Mouse (Mus musculus): ENCODE results near the gene St3gal3.

The St3gal3 gene

GRCm38 (mm10) chr4:118089939-118090338, 44.8 kb downstream of the St3gal3 start:
- peak in 1 of 2 experiments; percentile 17 for DNase-seq (ENCODE audit: low spot score in 2 of 2)

DNA sequence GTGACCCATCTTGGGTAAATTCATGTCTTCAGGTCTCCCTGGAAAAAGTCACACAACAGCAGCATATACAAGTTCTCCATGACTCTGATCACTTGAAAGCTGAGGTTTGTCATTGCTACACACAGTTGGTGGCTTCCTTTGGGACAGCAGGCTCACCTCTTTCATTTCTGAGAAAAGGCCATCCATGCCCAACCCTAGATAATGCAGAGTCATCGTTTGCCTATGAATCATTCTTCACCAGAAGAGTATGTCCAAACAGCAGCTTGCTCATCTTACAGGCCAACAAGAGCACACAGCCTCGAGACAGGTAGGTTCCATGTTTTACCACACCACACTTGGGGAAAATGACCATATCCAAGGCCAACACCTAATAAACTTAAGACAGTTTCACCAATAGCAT, 45.9 kb downstream of the St3gal3 start:
- DNase-seq (ENCODE audit: low spot score in 2 of 2): no peak

DNA sequence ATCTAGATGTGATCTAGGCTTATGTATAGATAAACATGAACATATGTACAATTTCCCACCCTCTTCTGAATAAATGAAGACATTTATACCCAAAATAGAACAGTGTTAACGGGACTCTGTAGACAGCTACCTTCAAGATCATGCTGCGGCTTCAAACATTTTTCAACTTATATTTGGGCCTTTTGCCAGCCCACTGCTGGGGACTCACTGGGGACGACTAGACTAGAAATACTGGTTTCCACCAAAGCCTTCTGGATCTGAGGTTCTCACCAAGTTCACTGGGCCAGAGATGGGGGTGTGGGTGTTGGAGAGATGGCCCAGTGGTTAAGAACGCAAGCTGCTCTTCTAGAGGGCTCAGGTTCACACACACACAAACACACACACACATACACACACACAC, 49.7 kb downstream of the St3gal3 start:
- DNase-seq (ENCODE audit: low spot score in 2 of 2): no peak

- peak; percentile 82 to 92 for DNase-seq (ENCODE audit: low spot score in 2 of 2)
Measured at GRCm38 (mm10) chr4:118083217-118083951, 51.3 kb downstream of the St3gal3 start.

GRCm38 (mm10) chr4:118081608-118082331, 52.9 kb downstream of the St3gal3 start:
- DNase-seq (ENCODE audit: low spot score in 2 of 2): no peak

GRCm38 (mm10) chr4:118080481-118080880, 54.2 kb downstream of the St3gal3 start:
- no peak for DNase-seq (ENCODE audit: low spot score in 2 of 2)

GRCm38 (mm10) chr4:118079195-118079594, 55.5 kb downstream of the St3gal3 start:
- no peak for DNase-seq (ENCODE audit: low spot score in 2 of 2)

DNA sequence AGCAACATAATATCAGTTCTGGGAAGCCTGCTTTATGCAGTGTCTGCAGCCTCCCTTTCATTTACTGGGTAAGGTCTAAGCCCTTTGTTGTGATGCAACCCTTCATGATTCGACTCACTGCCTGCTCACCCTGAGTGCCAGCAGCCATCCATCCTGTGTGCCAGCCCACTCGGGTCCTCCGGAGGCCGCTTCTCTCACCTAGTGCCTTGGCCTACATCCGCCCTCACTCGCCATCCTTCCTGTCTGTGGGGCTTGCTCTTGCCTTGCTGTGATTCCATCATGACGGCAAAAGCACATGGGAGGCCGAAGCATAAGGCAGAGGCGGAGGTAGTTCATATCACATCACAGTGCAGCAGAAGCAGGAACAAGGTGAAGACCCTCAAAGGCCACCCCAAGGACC, 56.1 kb downstream of the St3gal3 start:
- no peak for DNase-seq (ENCODE audit: low spot score in 2 of 2)

DNA sequence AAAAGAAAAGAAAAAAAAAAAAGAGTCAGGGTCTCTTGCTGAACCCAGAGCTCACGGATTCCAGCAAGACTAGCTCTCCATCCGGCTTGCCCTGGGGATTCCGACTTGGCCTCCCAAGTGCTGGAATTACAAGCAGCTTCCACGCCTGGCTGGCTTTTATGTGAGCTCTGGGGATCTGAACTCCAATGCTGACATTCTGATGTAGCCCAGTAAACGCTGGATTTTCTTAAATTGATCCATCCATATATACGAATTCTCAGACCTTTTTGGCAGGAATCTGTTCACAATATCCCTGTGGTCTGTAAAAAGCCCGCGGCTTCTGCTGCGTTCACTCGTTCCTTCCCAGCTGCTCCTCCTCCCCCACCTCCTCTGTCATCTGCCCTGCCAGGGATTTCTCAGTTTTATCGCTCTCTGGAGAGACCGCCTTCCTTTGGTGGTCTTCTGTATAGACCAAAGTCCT, 57.4 kb downstream of the St3gal3 start:
- DNase-seq (ENCODE audit: low spot score in 2 of 2): no peak

- DNase-seq (ENCODE audit: low spot score in 2 of 2): no peak
Measured at GRCm38 (mm10) chr4:118076648-118077047, 58.1 kb downstream of the St3gal3 start.

- DNase-seq (ENCODE audit: low spot score in 2 of 2): no peak
Measured at GRCm38 (mm10) chr4:118075343-118075742, 59.4 kb downstream of the St3gal3 start.

- DNase-seq (ENCODE audit: low spot score in 2 of 2): no peak
Measured at GRCm38 (mm10) chr4:118074236-118074635, 60.5 kb downstream of the St3gal3 start.

- no peak for DNase-seq (ENCODE audit: low spot score in 2 of 2)
Measured at GRCm38 (mm10) chr4:118073128-118073527, 61.6 kb downstream of the St3gal3 start.

DNA sequence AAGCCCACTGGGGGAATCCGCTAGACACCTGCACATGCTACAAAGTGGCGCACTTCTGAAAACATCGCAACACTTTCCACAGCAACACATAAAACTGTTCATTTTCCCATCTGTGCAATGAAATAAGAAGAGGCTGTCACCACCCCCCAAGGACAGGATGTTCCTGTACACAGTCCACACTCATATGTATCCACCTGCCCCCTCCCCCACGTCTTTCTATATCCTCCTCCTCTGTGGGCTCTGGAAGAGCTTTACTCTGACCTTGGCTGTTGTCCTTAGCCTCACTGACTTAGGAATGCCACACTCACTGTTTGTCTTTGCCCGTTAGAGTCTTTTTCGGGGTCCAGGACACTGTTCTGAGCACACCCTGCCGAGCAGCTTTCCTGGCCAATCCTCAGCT, 62.8 kb downstream of the St3gal3 start:
- DNase-seq (ENCODE audit: low spot score in 2 of 2): no peak

DNA sequence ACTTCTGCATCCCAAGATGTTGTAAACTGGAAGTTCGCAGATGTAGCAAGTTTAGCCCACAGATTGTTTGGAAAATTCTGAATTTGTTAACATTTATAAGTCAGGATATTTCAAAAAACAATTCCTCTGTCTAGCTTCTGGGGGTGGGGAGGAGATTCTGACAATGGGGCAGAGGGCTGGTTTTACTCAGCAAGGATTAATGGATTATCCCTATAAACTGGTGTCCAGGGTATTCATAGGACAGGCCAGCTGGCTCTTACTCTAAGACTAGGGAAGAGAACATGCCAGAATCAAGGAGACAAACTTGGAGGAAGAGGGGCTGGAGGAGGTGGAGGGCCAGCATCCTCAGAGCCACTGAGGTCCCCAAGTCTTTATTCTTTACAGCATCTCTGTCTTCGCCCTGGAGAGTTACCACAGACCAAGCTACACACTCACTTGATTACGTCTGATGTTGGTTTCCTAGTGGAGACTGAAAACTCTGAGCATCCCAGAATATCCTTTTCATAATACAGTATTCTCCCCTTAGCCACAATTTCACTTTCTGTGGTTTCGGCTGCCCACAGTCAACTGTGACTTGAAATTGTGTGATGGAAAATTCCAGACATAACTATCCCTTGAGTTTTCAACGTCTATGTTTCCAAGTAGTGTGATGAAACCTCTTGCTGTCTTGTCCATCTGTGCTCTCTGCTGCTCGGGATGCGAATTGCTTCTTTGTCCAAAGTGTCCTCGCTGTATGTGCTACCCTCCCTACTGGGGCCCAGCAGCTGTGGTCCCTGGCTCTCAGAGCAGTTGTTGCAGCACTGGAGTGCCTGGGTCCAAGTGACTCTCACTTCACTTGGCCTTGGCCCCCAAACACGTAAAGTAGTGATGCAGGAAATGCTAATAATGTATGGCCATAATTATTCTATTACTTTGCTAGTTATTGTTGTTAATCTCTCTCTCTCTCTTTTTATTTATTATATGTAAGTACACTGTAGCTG, 64.2 kb downstream of the St3gal3 start:
- no peak for DNase-seq (ENCODE audit: low spot score in 2 of 2)

GRCm38 (mm10) chr4:118061809-118062463, 72.8 kb downstream of the St3gal3 start:
- DNase-seq (ENCODE audit: low spot score in 2 of 2): peak in 1 of 2 experiments; percentile 16

GRCm38 (mm10) chr4:118060915-118061530, 73.7 kb downstream of the St3gal3 start:
- DNase-seq (ENCODE audit: low spot score in 2 of 2): peak; percentile 68

GRCm38 (mm10) chr4:118059816-118060475, 74.8 kb downstream of the St3gal3 start:
- peak in 1 of 2 experiments; percentile 44 for DNase-seq (ENCODE audit: low spot score in 2 of 2)

DNA sequence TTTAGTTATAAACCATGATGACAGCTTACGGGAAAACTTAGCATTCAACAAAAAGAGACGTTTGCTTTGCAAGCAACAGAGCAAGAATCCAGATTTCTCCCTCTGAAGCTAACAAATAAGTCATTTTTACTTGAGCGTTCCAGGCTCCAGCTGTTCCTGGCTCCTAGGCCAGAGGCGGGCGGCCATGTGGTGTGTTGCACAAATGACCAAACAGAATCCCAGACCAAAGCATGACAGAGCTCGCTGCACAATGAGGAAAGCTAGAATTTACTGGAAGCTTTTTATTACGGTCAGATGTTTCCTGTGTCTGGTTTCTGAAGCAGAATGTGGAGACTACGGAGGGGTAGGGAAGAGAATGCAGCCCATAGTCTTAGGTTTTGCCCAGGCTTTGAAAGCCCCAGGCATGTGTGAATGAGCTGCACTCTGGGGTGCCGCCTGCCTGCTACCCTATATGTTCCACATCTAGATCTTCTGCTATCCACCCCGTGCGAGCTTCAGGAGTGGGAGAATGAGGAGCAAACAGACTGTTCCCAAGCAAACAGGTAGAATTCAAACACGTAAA, 76.5 kb downstream of the St3gal3 start:
- DNase-seq (ENCODE audit: low spot score in 2 of 2): peak; percentile 72 to 80

DNA sequence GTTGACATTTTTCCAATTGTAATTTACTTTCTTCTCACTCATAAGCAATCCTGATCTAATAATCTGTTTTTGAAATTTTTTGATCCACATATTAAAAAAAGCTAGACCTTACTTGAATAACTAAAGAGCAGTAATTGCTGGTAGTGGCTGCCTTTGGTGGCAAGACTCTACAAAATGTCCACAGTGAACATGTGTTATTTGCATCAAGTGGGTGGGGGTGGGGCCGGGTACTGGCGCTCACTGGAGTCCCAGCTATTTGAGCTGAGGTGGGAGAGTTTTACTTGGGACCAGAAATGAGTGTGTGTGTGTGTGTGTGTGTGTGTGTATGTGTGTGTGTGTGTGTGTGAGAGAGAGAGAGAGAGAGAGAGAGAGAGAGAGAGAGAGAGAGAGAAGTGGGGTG, 77.6 kb downstream of the St3gal3 start:
- DNase-seq (ENCODE audit: low spot score in 2 of 2): no peak

All from heart, adult 9 months (tissue).